Mouse (Mus musculus): Measurements from ENCODE around the gene Klhl20. TPM values are rescaled to one million over a fixed set of nuclear protein-coding genes. Genes with fewer than 3 reads are reported as not detected.
A peak's percentile ranks its signal among the peaks of the same experiment; 100 is the strongest.

Gene Klhl20
- polyA plus RNA-seq, 1 experiment from 2014 or later, result 21.2 TPM

DNA sequence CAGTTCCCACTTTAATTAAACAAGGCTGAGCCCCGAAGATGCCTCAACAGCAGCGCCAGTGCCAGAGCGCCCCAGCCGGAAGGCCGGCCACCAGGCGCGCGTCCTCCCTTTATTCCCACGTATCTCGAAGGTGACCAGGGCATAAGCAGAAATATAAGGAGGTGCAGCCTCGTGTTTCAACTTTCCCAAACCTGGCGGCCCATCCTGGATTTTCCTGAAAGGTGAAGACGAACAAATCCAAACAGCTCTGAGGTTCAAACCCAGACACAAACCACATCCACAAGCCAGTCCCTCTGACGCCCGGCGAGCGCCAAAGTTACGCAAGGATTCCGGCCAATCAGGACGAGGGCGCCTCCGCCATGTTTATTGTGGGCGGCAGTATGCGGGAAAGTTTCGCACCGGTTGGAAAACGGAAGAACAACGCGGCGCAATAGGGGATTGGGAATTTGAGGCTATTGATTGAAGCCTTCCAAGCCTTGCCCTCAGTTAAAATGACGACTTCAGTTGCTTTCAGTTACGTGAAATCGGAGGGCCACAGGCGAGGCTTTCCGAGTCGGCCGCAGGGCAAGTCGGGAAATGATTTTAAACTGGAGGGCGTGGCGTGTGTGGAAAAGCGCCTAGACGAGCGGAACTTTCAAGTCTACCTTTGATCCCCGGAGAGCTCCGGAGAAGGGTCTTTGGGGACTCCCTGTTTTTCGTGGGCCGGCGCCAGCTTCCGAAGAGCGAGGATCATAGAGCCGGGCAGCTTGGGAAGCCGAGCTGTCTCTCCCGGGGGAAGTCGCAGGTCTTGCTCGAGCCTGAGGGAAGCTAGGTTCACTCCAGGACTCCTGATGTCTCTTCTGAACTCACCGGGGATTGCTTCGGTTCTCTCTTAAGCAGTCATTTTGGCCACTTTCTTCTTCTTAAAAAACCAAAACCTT lies 60.7 kb downstream of the Klhl20 start, which contains the start of the genes Dars2 and Cenpl:
Gene Dars2 (minus strand): TSS at position 307 of the 920 bp plus-strand sequence.
Gene Cenpl (plus strand): TSS at position 362 of the 920 bp plus-strand sequence.
- H3K36me3 ChIP-seq, result no peaks in the 10 kb centered on the region

GRCm38 (mm10) chr1:161063351-161063750 lies 68.0 kb downstream of the Klhl20 start:
- Histone ChIP-seq H3K4me2 (replicated peaks) (no peak overlapping the region), H3K4me1 (no peaks in the 10 kb centered on the region), H3K9me3 (replicated peaks) (no peaks in the 10 kb centered on the region), H3K4me3 (no peak overlapping the region), H3K36me3 (peaks cover 7% of the 10 kb centered on the region), H3K9ac (no peak overlapping the region), H3K27me3 (no peaks in the 10 kb centered on the region), H3K27ac (no peak overlapping the region)
- WGBS, result 96% methylated on average over 1 of the region's 1 CpGs
- ATAC-seq (ENCODE audit: low FRiP score), result no peak

More for the DNA sequence above, 60.7 kb downstream of the Klhl20 start, which contains the start of the genes Dars2 and Cenpl:
- no peaks in the 10 kb centered on the region for H3K9me3 ChIP-seq (replicated peaks)
- H3K4me3 ChIP-seq, result peak within 1 kb of the TSS; percentile 74
- peak within 1 kb of the TSS; percentile 84 for H3K4me2 ChIP-seq (replicated peaks)
- peak within 1 kb of the TSS; percentile 71 for H3K9ac ChIP-seq
- H3K27me3 ChIP-seq, result no peaks in the 10 kb centered on the region
- H3K27ac ChIP-seq, result peak within 1 kb of the TSS; percentile 45
- WGBS, result under 1% methylated on average over 57 of the region's 57 CpGs
- H3K4me1 ChIP-seq, result peaks cover 36% of the 10 kb centered on the region
- ATAC-seq (ENCODE audit: low FRiP score), result peak; percentile 98

DNA sequence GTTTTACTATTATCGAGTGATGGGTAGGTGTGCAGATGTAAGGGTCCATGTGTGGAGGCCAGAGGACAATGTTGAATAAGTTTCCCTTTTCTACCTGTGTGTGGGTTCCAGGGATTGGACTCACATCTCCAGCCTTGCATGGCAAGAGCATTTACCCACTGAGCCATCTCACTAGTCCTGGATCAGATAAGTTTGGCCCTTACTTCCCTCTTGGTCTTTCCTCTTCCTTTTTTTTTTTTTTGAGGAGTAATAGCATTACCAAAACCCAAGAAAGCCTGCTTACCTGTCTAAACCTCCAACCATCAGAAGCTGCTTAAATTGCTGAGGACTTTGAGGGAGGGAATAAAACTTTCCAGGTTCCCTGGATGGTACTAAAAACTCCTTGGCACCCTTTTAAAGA lies 74.1 kb downstream of the Klhl20 start:
- Histone ChIP-seq H3K4me1 (no peaks in the 10 kb centered on the region), H3K4me2 (replicated peaks) (no peak overlapping the region), H3K36me3 (peaks cover 28% of the 10 kb centered on the region), H3K27me3 (no peaks in the 10 kb centered on the region), H3K27ac (no peak overlapping the region), H3K9me3 (replicated peaks) (no peaks in the 10 kb centered on the region), H3K9ac (no peak overlapping the region), H3K4me3 (no peak overlapping the region)
- WGBS, result 94% methylated on average over 1 of the region's 1 CpGs
- no peak for ATAC-seq (ENCODE audit: low FRiP score)

DNA sequence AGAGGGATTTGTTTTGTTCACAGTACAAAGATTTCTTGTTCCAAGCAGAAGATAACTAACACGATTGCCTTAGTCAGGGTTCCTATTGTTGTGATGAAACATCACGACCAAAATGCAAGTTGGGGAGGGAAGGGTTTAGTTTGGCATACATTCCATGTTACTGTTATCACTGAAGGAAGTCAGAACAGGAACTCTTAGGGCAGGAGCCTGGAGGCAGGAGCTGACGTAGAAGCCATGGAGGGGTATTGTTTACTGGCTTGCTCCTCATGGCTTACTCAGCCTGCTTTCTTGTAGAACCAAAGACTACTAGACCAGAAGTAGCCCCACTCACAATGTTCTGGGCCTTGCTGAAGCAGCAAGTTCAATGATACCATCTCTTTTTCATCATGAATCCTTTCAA lies 84.3 kb downstream of the Klhl20 start:
- Histone ChIP-seq H3K4me1 (no peaks in the 10 kb centered on the region), H3K4me2 (replicated peaks) (no peak overlapping the region), H3K4me3 (no peak overlapping the region), H3K9ac (no peak overlapping the region), H3K27me3 (no peaks in the 10 kb centered on the region), H3K27ac (no peak overlapping the region), H3K9me3 (replicated peaks) (no peaks in the 10 kb centered on the region), H3K36me3 (peaks cover 49% of the 10 kb centered on the region)
- no peak for ATAC-seq (ENCODE audit: low FRiP score)
- WGBS, result 86% methylated on average over 3 of the region's 3 CpGs

DNA sequence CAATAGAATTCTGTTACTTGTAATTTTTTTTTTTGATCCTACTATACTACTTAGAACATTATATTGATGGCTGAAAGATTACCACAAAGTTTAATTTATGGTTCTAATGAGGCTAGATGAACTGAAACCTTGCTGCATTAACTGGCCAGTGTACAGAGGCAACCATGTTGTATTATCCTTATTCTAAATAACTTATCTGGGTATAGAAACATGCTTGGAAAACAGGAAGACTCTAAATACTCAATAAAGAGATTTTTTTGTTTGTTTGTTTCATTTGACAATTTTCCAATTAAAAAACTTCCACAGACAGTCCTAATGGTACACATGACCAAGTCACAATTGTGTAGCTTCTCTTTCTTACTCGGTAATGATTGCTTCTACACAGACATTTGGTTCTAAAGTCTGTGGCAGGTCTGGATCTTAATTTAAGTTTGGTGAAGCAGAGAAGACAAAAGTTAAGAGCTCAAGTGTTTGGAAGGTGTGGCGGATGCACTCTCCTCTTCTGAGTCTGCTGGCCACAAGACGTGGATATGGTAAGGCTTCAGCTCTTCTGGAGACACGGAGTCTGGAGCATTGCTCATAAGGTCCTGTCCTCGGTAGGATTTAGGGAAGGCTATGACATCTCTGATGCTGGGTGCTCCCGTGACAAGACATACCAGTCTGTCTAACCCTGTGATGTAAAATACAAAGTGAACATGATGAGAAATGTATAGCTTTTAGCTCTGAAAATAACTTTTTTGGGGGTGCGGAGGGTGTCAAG lies 89.9 kb downstream of the Klhl20 start:
- Histone ChIP-seq H3K4me3 (no peak overlapping the region), H3K36me3 (peaks cover 52% of the 10 kb centered on the region), H3K9me3 (replicated peaks) (no peaks in the 10 kb centered on the region), H3K9ac (no peak overlapping the region), H3K4me2 (replicated peaks) (no peak overlapping the region), H3K27ac (no peak overlapping the region), H3K27me3 (no peaks in the 10 kb centered on the region), H3K4me1 (peaks cover 14% of the 10 kb centered on the region)
- no peak for ATAC-seq (ENCODE audit: low FRiP score)
- WGBS, result 93% methylated on average over 7 of the region's 7 CpGs

DNA sequence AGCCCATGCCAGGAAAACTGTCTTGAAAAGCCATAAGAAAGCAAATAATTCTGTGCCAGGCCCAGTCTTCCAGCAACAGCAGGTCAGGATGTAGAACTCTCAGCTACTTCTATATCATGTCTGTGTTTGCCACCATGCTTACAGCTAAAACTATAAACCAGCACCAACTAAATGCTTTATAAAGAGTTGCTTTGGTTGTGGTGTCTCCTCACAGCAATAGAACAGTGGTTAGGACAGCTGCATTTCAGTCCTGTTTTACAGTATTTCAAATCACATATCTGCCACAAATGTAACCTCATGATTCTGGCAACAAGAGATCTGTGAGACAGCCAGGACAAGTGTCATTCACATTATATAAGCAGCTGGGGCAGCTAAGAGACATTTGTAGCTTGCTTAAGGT lies 90.5 kb downstream of the Klhl20 start:
- Histone ChIP-seq H3K9ac (no peak overlapping the region), H3K4me2 (replicated peaks) (no peak overlapping the region), H3K27ac (no peak overlapping the region), H3K27me3 (no peaks in the 10 kb centered on the region), H3K9me3 (replicated peaks) (no peaks in the 10 kb centered on the region), H3K36me3 (peaks cover 47% of the 10 kb centered on the region), H3K4me1 (peaks cover 15% of the 10 kb centered on the region), H3K4me3 (no peak overlapping the region)
- ATAC-seq (ENCODE audit: low FRiP score), result no peak

- no peaks in the 10 kb centered on the region for H3K9me3 ChIP-seq (replicated peaks)
- peaks cover 42% of the 10 kb centered on the region for H3K36me3 ChIP-seq
- peaks cover 15% of the 10 kb centered on the region for H3K4me1 ChIP-seq
- no peak overlapping the region for H3K9ac ChIP-seq
- H3K4me3 ChIP-seq, result no peak overlapping the region
- H3K27me3 ChIP-seq, result no peaks in the 10 kb centered on the region
- H3K4me2 ChIP-seq (replicated peaks), result no peak overlapping the region
- peak overlapping the region; percentile 60; the same call in 1 of the 2 replicates for H3K27ac ChIP-seq
- ATAC-seq (ENCODE audit: low FRiP score), result no peak
- WGBS, result 81% methylated on average over 1 of the region's 1 CpGs
These were observed 90.9 kb downstream of the Klhl20 start for GRCm38 (mm10) chr1:161040426-161040770.

DNA sequence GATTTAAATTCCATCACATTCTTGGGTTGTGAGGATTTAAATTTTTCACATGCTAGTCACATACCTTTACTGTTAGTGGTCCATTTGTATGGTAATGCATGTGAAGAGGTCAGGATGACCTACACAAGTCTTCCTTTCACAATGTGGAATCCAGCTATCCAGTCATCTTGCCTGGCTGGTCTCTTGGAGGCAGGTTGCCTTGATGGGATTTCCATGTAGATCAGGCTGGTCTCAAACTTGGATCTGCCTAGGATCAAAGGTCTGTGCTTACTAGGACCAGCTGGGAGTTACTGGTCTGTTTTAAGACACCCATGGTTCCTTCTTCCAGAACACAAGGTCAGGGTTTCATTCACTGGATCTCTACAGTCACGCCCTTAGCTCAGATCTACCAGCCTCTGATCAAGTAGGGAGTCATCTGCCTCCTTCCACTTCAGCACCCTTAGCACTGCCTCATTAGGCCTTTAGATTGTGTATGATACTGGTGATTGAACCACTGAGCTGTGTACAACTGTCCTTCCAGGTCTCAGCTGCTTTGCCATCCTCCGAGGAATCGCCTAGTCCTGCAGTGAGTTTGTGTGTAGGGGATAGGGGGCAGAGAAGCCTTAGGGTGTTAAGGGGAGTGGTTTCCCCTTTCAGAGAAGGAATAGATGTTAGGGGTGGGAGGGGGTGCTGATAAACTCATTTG lies 91.4 kb downstream of the Klhl20 start:
- no peak overlapping the region for H3K9ac ChIP-seq
- H3K9me3 ChIP-seq (replicated peaks), result no peaks in the 10 kb centered on the region
- H3K36me3 ChIP-seq, result peaks cover 39% of the 10 kb centered on the region
- H3K4me3 ChIP-seq, result no peak overlapping the region
- WGBS, result 16% methylated on average over 3 of the region's 3 CpGs
- ATAC-seq (ENCODE audit: low FRiP score), result peak; percentile 3; the same call in 1 of the 2 replicates
- H3K4me1 ChIP-seq, result peaks cover 15% of the 10 kb centered on the region
- H3K27me3 ChIP-seq, result no peaks in the 10 kb centered on the region
- H3K4me2 ChIP-seq (replicated peaks), result no peak overlapping the region
- peak overlapping the region; percentile 60 for H3K27ac ChIP-seq

GRCm38 (mm10) chr1:161038968-161039721 lies 92.2 kb downstream of the Klhl20 start:
- H3K27me3 ChIP-seq, result no peaks in the 10 kb centered on the region
- no peak for ATAC-seq (ENCODE audit: low FRiP score)
- H3K9me3 ChIP-seq (replicated peaks), result no peaks in the 10 kb centered on the region
- no peak overlapping the region for H3K4me3 ChIP-seq
- H3K36me3 ChIP-seq, result peaks cover 33% of the 10 kb centered on the region
- H3K4me2 ChIP-seq (replicated peaks), result no peak overlapping the region
- peaks cover 15% of the 10 kb centered on the region for H3K4me1 ChIP-seq
- no peak overlapping the region for H3K9ac ChIP-seq
- peak overlapping the region; percentile 60; the same call in 1 of the 2 replicates for H3K27ac ChIP-seq
- 8% methylated on average over 3 of the region's 3 CpGs for WGBS
